Mouse (Mus musculus) spleen, postnatal 10 days (tissue): ENCODE measurements around the gene Pea15a.

Source experiments
- DNase-seq, 2 experiments: peaks; one replicate each; pipeline ENCODE4 v3.0.0; 2021 to 2022; ENCODE audit warnings: low spot score in 2 of 2

Pea15a gene

DNA sequence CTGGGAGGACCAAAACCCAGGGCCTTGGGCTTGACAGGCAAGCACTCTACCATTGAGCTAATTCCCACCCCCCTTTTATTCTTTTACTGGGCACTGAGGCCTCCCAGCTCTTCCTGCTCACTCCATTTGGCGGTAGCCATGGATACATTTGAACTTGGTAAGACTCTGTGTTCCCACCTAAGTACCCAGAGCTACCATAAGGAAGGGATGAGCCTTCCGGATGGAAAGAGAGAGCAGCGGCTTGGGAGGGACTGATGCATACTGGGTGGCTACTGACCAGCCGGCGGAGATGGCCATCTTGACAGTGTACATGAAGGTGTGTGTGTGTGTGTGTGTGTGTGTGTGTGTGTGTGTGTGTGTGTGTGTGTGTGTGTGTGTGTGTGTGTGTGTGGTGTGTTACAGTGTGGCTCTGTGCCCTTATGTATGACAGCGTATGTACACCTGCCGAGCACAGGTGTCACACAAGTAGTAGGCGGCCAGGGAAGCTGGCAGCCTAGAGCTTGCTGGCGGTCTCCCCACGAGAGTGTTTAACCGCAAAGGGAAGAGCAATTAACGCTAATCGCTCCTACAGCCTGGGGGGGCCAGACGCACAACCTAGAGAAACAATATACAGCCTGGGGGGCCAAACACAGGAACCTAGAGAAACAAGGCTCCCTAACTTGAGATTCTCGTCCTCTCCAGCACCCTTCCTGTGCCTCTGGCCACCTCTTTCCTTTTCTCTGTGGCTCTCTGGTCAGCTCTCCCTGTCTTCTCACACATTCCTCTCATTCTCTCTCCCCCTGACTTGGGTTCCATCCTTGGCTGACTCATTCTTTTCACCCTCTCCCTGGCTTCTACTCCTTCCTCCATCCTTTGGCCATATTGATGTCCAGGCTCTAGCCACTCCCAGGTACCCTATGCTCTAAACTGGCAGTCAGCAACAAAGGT is 1.5 kb downstream of the Pea15a start:
- no peak for DNase-seq

DNA sequence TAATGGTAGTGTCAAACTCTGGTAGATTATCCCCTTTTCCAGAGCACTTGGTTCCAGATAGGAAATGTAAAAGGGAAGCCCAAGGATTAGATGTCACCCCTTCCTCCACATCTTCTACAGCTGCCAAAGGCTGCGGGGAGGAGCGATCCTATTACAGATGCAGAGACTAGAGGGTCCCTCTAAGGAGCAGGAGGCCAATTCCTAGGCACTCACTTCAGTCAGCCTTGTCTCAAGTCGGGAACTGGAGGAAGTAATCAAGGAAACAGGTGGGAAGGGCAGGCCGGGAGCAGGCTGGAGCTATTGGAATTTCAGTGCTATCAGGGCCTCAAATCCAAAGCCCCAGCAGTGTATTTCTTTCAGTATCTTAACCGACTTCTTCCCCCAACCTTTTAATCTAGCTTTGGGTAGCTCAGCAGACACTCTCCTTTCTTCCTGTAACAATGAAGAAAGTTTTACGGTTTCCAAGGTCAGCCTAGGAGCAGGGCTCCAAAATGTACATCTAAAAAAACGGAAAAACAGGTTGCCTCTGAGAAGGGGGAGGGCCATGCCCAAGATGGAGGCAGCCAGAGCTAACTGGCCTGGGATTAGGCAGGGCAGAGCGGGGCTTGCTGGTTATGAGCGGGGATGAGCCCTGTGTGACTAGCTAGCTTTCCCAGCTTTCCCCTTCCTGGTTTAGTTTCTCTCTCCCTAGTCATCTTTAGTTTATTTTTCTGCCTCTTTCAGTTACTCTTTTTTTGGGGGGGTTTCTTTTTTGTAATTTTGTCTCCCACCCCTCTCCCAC is 2.4 kb downstream of the Pea15a start:
- no peak for DNase-seq

GRCm38 (mm10) chr1:172203566-172203965 is 3.0 kb downstream of the Pea15a start:
- no peak for DNase-seq

- DNase-seq: no peak
Observed at GRCm38 (mm10) chr1:172202894-172203522, 3.6 kb downstream of the Pea15a start.

DNA sequence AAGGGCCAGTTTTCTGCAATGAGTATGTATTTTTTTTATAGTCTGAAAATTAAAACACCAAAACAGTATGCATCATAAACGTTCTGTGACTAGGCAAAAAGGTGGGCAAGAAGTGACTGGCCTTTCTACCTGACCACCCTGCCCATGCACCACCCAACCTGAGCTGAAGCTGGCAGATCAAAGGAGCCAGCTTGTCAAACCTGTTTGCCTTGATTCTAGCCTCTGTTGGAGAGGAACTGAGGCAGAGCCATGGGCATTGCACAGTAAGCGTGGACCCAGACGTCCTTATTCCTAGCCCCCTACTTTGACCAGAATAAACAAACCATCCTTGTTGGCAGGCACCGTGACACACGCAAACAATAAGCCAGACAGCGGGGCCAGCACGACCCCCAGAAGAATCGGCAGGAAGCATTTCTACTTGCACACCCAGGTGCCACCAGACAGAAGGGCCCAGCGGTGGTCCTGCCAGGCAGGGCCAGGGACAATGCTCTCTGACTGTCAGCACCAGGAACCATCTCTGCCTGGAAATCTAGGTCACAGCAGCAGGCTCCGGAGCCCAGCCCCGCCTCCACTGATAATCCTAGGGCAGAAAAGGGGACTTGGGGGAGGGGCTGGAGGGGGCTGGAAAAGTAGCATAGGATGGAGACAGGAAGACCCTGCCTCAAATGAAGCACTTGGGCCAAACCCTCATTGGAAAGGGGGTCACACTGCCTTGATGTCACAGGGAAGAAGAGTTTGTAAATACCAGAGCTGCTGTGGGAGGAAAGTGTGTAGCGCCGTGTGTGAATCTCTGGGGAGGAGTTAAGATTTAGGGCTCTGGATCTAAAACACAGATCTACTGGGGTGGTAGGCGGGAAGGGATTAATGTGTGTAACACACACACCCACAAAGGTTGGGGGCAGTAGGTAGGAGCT is 4.4 kb downstream of the Pea15a start:
- DNase-seq: no peak

- no peak for DNase-seq
Observed at GRCm38 (mm10) chr1:172200871-172201447, 5.6 kb downstream of the Pea15a start.

DNA sequence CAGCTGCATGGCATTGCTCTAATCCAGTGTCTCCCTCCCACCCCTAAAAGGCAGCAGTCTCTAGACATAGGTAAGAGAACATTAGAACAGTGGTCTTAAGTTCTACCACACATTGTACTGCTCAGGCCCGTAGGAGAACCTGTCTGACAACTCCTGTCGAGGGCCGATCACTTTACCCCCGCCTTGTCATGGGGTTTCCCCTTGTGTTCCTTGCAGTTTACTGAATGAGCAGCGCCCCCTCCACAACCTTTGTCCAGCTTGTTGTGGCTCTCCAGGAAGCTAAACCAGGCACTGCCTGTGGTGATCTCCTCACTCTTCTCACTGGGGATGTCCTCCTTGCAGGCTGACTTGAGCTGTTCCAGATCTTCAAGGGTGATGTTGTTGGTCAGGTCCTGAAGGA is 6.4 kb downstream of the Pea15a start:
- no peak for DNase-seq

DNA sequence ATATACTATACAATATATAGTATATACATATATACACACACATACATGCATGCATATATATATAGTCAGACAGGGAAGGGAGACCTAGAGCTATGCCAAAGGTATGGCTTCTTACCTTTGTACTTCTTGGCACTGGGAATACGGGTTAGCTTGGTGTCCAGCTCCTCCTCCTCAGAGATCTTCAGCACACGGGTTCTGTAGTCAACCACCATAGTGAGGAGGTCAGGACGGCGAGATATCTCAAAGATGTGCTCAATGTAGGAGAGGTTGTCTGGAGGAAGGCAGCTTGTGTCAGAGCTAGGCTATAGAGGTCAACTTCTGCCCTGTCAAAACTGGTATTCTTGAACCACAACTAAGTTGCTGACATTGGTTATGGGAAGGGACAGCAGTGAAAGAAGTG is 7.6 kb downstream of the Pea15a start:
- no peak for DNase-seq

DNA sequence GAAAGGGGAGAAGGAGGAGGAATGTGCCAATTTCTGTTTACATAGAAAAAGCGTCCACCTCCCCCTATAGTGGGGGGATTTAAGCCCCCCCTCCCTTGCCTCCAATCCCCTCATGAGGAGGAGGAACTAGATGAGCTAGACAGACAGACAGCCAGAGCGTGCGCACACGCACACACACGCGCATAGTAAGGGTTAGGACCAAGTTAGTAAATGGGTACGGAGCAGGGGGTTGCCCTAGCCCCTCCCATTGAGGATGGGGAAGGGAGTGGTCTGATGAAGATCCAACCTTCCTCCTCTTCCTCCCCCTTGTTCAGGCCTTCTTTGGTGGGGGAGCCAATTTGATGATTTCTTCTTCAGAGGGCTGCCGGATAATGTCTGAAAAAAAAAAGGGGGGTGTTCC is 8.3 kb downstream of the Pea15a start:
- DNase-seq: no peak

DNA sequence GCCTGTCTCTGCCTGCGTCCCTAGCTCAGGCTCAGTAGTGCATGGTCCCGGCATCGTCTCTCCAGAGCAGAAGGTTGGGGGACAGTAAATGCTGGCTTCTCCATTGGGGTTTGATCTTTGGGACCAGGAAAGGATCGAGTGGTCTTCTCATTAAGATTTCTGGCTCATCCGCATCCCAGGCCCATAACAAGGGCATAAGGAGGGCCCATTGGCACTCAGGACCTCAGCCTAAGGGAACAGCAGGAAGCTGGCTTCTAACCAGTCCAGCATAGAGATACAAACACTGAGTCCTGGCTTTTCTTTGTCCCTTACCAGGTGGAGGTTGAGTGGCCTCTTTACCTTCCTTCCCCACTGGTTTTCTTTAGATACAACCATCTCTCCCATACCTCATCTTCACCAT is 8.8 kb downstream of the Pea15a start:
- no peak for DNase-seq

GRCm38 (mm10) chr1:172197146-172197545 is 9.5 kb downstream of the Pea15a start:
- no peak for DNase-seq

DNA sequence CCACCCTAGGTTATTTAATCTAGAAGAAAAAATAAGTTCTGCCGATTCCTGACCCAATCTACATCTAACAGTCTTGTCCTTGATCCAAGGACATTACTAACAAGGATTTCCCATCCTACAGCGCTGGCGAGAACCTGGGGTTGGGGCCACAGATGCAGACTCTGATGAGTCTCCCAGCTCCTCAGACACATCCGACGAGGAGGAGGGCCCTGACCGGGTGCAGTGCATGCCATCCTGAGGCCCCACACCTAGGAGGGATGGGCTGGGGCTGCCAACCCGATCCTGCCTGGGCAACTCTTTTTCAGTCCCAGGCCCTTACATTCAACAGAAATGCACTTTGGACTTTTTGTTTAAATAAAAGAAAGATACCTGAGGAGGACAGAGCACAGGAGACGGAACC is 12.2 kb downstream of the Pea15a start:
- DNase-seq: no peak

DNA sequence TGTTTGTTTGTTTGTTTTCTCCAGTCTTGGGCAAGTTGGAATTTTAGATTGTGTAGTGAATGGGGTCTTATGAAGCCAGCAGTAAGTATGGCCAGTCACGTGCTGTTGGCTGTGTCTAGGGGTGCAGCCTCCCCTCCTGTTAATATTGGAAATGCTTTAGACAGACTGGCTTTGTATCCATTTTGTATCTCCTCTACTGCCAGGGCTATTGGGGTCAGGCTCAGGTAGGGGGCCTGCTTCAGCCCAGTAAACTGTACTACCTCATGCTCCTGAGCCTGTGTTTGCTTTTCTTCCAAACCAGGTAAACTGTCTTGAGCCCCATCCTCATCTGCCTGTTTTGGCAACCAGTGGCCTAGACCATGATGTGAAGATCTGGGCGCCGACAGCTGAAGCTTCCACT is 14.4 kb downstream of the Pea15a start:
- DNase-seq: no peak

- DNase-seq: no peak
Observed at GRCm38 (mm10) chr1:172191578-172191977, 15.0 kb downstream of the Pea15a start.

DNA sequence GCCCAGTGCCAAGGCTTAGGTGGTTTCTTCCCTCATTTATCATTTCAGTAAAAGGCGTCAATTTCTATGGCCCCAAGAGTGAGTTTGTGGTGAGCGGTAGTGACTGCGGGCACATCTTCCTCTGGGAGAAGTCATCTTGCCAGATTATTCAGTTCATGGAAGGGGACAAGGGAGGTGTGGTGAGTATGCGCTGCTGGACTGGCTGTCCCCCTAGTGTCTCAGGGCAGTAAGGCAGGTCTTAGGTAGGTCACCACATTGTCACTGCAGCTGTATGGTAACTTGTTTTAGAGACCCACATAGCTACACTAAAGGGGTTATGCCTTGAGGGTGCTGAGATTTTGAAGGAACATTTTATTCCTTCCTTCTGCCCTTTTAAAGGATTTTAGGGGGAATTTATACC is 17.7 kb downstream of the Pea15a start:
- no peak for DNase-seq

- DNase-seq: no peak
Observed at GRCm38 (mm10) chr1:172186401-172187289, 20.0 kb downstream of the Pea15a start.

DNA sequence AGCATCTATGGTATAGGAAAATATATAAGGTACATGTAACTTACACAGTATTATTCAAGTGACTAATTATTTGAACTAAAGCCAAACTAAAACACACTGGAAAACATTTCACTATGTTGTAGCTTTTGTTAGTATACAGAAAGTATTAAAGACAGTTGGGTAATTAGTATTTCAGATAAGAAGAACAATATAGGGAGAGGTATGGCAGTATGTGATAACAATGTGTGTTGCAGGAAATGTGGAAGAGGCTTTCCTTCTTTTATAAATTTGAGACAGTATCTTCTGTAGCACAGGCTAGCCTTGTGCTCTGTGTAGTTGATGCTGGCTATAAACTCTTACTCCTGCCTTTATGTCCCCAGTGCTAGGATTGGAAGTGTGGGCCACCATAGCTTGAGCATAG is 22.7 kb downstream of the Pea15a start:
- DNase-seq: no peak

DNA sequence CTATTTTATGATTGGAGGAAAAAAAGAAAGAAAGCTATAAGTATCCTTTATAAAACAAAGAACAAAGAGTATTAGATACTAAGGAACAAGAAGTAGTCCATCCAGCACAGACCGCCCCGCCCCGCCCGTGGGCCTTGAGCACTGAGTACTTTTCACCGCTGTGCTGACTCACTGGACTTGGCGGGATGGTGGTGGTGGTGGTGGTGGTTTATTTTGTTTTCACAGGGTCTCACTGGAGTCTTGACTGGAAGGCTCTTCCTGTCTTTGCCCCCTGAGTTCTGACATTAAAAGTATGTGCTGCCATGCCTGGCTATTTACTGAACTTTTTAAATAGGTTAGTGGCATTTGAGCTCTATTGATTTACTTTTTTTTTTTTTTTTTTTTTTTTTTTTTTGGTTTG is 23.5 kb downstream of the Pea15a start:
- DNase-seq: no peak

- no peak for DNase-seq
Observed at GRCm38 (mm10) chr1:172181777-172182176, 24.8 kb downstream of the Pea15a start.

DNA sequence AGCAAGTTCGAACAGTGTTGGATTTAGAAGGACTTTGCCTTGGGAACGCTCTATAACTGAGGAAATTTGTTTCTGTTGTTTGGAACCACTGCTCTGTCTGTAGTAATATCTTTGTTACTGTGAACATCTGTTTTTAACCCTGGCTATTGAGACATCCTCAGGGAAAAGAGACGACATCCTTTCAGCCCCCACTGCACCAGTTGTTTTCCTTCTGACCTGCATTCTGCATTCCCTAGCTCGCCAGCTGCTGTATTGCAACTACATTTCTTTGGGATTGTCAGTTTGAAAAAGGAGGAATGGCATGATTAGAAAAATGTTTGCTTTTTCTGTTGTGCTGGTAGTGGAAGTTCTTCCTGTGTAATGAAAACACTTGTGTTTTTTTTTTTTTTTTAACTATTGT is 25.7 kb downstream of the Pea15a start:
- no peak for DNase-seq
